Mouse (Mus musculus): Measurements from ENCODE around the gene Phrf1.

The Phrf1 gene

DNA sequence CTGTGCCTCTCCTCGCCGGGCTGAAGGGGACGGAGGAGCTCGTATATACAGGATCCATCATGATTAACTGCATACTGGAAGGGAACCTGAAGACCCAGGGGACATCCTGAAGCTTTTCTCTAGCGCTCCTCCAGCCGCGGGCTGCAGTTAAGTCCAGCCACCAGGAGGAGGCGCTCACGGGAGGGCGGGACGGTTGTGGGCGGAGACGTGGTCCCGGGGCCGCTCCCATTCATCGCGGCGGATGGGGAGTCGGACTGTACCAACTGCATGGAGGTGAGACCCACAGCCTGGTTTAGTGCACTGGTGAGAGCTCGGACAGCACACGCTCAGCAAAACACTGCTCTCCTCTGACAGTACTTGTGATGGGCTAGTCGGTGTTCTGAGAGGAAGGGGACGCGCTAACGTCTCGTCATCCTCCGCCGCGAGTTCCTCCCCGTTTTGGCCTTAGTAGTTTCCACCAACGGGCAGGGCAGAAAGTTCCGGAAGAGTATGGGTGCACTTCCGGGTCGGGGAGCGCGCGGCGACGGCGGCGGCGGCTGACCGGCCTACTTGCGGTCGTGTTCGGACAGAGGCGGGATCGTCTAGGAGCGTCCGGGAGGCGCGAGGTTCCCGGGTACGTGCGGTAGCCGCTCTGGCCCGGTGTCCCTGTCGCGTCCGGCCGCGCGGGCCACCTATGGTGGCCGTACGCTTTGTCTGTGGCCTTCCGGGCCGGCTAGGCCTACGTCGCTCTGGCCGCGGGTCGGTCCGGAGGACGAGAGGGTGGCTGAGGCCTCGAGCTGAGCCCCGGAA, at the start of gene Phrf1:
Phrf1 (plus strand) TSS at position 506 of the 789 bp plus-strand sequence.
- DNase-seq (ENCODE audit: low read depth) = peak; percentile 95

DNA sequence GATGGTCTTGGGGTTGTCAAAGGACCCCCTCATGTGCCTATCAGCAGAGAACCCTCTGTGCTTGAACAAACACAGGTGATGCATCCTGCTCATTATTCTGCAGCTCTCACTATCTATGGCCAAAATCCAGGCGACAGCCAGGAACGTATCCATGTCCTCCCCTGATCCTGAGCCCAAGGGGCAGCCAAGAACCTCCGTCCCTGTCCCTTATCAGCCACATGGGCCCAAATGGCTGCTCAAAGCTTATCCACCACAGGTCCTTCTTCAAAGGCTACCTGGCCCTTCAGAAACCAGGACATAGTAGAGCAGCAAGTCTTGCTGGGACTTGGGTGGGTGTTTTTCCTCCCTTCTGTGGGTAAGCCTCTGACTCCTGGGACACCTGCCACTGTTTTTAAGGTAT, 40.4 kb upstream of the Phrf1 start:
- DNase-seq (ENCODE audit: low read depth) = no peak

GRCm38 (mm10) chr7:141188733-141189132, 39.9 kb upstream of the Phrf1 start:
- DNase-seq (ENCODE audit: low read depth) = no peak

GRCm38 (mm10) chr7:141190220-141190619, 38.4 kb upstream of the Phrf1 start:
- no peak for DNase-seq (ENCODE audit: low read depth)

- DNase-seq (ENCODE audit: low read depth) = no peak
Observed at GRCm38 (mm10) chr7:141191036-141191435, 37.5 kb upstream of the Phrf1 start.

GRCm38 (mm10) chr7:141191796-141192685, 36.5 kb upstream of the Phrf1 start:
- DNase-seq (ENCODE audit: low read depth) = no peak

DNA sequence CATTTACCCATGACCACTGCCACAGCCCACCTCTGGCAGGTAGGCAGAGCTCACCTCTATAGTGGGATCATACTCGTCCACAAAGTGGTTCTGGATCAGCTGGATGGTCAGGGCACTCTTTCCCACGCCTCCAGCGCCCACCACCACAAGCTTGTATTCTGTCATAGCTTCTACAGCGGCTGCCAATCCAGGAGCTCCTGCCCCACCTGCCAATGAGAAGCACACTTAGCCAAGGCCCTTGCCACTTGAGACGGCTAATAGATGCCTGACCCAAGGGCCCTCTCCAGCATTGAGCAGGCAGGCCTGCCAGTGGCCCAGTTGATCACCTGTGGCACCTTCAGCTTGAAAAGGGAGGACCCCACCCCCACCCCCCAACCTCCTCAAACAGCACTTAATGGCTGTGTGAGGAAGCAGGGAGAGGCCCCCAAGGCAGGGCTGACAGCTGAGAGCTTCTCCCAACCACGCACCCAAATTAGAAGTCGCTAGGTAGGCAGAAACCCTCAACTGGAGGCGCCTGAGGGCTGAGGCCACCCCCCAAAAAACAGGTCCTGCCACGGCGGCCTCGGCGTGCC, 35.7 kb upstream of the Phrf1 start:
- DNase-seq (ENCODE audit: low read depth) = peak; percentile 28

- DNase-seq (ENCODE audit: low read depth) = peak; percentile 36
Observed at GRCm38 (mm10) chr7:141193348-141193856, 35.2 kb upstream of the Phrf1 start.

- peak; percentile 98 for DNase-seq (ENCODE audit: low read depth)
Observed at GRCm38 (mm10) chr7:141193948-141194347, 34.6 kb upstream of the Phrf1 start, which contains the start of the genes Hras and Lrrc56. Gene Hras (minus strand): TSS chr7:141194005. Gene Lrrc56 (plus strand): TSS chr7:141194157.

- DNase-seq (ENCODE audit: low read depth) = no peak
Observed at GRCm38 (mm10) chr7:141194409-141194808, 34.2 kb upstream of the Phrf1 start.

DNA sequence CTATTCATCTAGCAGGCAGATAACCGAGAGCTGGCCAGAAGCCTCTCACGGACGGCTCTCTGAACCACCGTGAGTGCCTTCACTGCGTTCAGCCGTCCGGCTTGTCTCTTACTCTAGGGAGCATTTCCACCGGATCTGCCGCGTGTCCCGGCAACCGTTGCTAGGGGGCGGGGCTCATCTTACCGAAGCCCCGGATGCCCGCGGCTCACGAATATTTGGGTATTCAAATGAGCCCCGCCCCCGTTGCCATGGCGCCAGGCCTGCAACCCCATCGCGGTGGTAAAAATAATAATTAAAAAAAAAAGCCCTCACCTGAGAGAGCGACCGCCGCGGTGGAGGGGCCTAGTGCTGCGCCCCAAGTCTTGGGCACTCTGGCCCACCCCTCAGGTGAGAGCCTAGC, 33.8 kb upstream of the Phrf1 start:
- peak; percentile 88 for DNase-seq (ENCODE audit: low read depth)

DNA sequence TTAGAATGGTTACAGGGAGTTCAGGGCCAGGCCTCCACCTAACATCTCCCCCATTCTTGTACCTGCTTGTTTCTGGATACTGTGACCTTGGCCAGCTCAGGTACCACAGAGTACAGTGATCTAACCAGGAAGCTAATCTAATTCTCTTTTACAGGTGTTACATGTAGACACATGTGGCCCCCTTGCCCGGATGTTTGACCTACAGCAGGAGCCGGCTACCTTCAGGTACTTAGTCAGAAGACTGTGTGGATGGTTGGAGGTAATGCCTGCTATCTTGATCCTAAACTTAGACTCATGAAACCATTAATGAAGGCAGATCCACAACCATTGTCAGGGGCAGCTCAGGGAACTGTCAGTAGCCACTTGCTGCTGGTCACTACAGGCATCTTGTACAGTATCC, 32.8 kb upstream of the Phrf1 start:
- DNase-seq (ENCODE audit: low read depth) = no peak

DNA sequence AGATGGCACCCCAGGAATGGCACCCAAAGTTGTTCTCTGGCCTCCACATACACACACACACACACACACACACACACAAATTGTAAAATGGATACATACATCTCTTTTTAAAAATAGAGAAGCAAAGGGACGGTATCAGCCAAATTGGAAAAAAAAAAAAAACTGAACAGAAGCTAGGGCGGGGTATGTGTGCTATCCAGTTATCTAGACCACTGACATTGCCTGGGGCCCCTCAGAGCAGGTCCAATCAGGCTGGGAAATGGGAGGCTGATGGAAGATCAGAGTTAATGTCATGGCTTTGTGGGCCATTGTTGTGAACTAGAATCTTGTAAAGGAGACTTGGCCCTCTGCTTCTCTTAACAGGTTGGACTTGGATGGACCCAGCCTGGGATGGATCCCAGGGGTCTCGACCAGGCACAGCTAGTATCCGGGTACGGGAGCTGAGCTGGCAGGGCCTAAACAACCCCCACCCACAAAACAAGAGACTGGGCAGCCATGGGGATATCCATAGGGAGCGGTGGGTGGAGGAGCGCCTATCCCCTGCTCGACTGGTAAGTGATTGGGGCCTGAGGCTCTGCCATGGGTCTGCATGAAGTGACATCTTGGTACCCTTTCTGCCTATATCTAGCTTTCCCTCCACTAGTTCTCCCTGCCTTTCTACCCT, 31.8 kb upstream of the Phrf1 start:
- no peak for DNase-seq (ENCODE audit: low read depth)

GRCm38 (mm10) chr7:141198121-141198520, 30.5 kb upstream of the Phrf1 start:
- DNase-seq (ENCODE audit: low read depth) = no peak

GRCm38 (mm10) chr7:141204546-141204945, 24.0 kb upstream of the Phrf1 start:
- no peak for DNase-seq (ENCODE audit: low read depth)

- DNase-seq (ENCODE audit: low read depth) = no peak
Observed at GRCm38 (mm10) chr7:141205504-141205903, 23.1 kb upstream of the Phrf1 start.

DNA sequence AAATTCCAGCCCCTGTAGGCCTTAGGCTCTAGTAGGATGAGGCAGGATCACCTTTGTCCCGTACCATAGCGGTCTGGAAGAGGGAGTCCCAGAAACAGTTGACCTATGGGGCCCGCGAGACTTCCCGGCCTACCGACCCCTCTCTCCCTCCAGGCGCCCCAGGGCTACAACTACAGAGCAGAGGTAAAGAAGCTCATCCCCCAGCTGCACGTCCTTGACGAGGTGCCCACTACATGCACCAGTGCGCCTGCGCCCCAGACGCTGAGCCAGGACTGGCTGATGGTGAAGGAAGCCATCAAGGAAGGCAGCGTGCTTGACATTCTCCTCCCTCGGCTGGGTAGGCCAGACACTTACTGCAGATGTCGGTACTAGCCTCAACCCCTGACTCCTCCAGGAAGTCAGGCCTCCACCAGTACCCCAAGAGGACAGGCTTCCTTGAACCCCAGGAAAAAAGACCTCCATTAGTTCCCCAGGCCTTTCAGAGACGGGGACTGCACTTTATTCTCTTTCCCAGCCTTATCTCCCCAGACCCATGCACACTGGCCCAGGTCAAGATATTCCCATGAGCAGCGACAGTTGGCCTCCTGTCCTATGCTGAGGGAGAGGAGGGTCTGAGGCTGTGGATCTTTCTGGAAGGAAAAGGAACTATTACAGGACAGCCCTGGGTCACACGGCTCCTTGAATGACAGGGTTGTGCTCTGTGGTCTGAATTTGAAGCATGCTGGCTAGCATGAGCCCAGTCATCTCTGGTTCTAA, 22.2 kb upstream of the Phrf1 start:
- DNase-seq (ENCODE audit: low read depth) = no peak

GRCm38 (mm10) chr7:141209526-141209925, 19.1 kb upstream of the Phrf1 start:
- no peak for DNase-seq (ENCODE audit: low read depth)

DNA sequence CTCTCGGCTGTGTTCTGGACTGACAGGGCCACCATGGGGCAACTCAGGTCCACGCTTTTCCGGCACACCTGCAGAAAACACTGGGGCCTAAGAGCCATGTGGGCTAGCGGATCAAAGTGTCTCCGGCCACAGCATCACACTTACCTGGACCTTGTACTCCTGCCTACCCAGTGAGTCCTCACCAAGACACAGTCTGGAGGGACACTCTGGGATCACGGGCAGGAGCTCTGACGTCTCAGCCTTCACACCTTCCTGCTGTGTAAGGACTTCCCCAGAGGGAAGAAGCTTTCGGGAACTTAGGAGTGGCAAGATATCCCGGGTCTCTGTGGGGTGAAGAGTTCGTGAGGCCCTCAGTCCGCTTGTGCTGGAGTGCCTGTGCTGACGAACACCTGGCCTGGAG, 18.4 kb upstream of the Phrf1 start:
- no peak for DNase-seq (ENCODE audit: low read depth)

- no peak for DNase-seq (ENCODE audit: low read depth)
Observed at GRCm38 (mm10) chr7:141210606-141211131, 17.9 kb upstream of the Phrf1 start.

- DNase-seq (ENCODE audit: low read depth) = no peak
Observed at GRCm38 (mm10) chr7:141213133-141213532, 15.5 kb upstream of the Phrf1 start.
